Mouse (Mus musculus): ENCODE data around the gene Rab42. TPM values are rescaled to one million over a fixed set of nuclear protein-coding genes. Genes with fewer than 3 reads are reported as not detected.
"Not testable (repeated sequence)": the region's sequence is repeated elsewhere in the genome, so short reads cannot be mapped to it uniquely, and the experiment has no call there.

Rab42 gene
- polyA plus RNA-seq, 1 experiment from 2014 or later = 1.5 TPM

GRCm38 (mm10) chr4:132309849-132310472 is 6.8 kb upstream of the Rab42 start:
- H3K36me3 ChIP-seq = peaks cover 41% of the 10 kb centered on the region
- peak overlapping the region; percentile 93 for H3K4me2 ChIP-seq (replicated peaks)
- peak overlapping the region; percentile 65 for H3K4me3 ChIP-seq
- no peaks in the 10 kb centered on the region for H3K27me3 ChIP-seq
- ATAC-seq (ENCODE audit: low FRiP score, low read depth) = no peak
- peaks cover 14% of the 10 kb centered on the region for H3K4me1 ChIP-seq
- H3K9me3 ChIP-seq = no peaks in the 10 kb centered on the region
- 38% methylated on average over 10 of the region's 10 CpGs for WGBS
- H3K9ac ChIP-seq (replicated peaks) = peak overlapping the region; percentile 81
- H3K27ac ChIP-seq (replicated peaks) = peak overlapping the region; percentile 84

- 1% methylated on average over 15 of the region's 15 CpGs for WGBS
- H3K27ac ChIP-seq (replicated peaks) = peak overlapping the region; percentile 84
- H3K9ac ChIP-seq (replicated peaks) = peak overlapping the region; percentile 81
- no peaks in the 10 kb centered on the region for H3K9me3 ChIP-seq
- H3K36me3 ChIP-seq = peaks cover 40% of the 10 kb centered on the region
- H3K27me3 ChIP-seq = no peaks in the 10 kb centered on the region
- H3K4me2 ChIP-seq (replicated peaks) = peak overlapping the region; percentile 93
- peak overlapping the region; percentile 65 for H3K4me3 ChIP-seq
- peaks cover 14% of the 10 kb centered on the region for H3K4me1 ChIP-seq
- no peak for ATAC-seq (ENCODE audit: low FRiP score, low read depth)
Measured at GRCm38 (mm10) chr4:132309140-132309848, 6.1 kb upstream of the Rab42 start.

GRCm38 (mm10) chr4:132308437-132309139 is 5.4 kb upstream of the Rab42 start:
- Histone ChIP-seq H3K4me2 (replicated peaks) (peak overlapping the region; percentile 93), H3K9me3 (no peaks in the 10 kb centered on the region), H3K4me1 (peaks cover 14% of the 10 kb centered on the region), H3K36me3 (peaks cover 33% of the 10 kb centered on the region), H3K27me3 (no peaks in the 10 kb centered on the region), H3K27ac (replicated peaks) (peak overlapping the region; percentile 84), H3K9ac (replicated peaks) (peak overlapping the region; percentile 81), H3K4me3 (peak overlapping the region; percentile 65)
- 1% methylated on average over 41 of the region's 41 CpGs for WGBS
- ATAC-seq (ENCODE audit: low FRiP score, low read depth) = peak; percentile 91

- Histone ChIP-seq H3K4me3 (no peak overlapping the region), H3K9ac (replicated peaks) (no peak overlapping the region), H3K36me3 (peaks cover 11% of the 10 kb centered on the region), H3K4me2 (replicated peaks) (no peak overlapping the region), H3K27ac (replicated peaks) (no peak overlapping the region), H3K9me3 (no peaks in the 10 kb centered on the region), H3K27me3 (no peaks in the 10 kb centered on the region), H3K4me1 (peaks cover 21% of the 10 kb centered on the region)
- 77% methylated on average over 6 of the region's 6 CpGs for WGBS
- no peak for ATAC-seq (ENCODE audit: low FRiP score, low read depth)
Measured at GRCm38 (mm10) chr4:132306004-132306403, 2.8 kb upstream of the Rab42 start.

- no peak for ATAC-seq (ENCODE audit: low FRiP score, low read depth)
- no peak overlapping the region for H3K9ac ChIP-seq (replicated peaks)
Measured at GRCm38 (mm10) chr4:132305276-132305675, 2.1 kb upstream of the Rab42 start.

GRCm38 (mm10) chr4:132303484-132303883 is 299 bp upstream of the Rab42 start:
- Histone ChIP-seq H3K4me2 (replicated peaks) (peak overlapping the region; percentile 61), H3K4me3 (peak overlapping the region; percentile 45), H3K9ac (replicated peaks) (peak overlapping the region; percentile 58; the same call in 1 of the 2 replicates)
- not testable (repeated sequence) for H3K36me3 ChIP-seq; ATAC-seq (ENCODE audit: low FRiP score, low read depth); H3K27ac ChIP-seq (replicated peaks); H3K4me1 ChIP-seq; H3K27me3 ChIP-seq; H3K9me3 ChIP-seq
- 44% methylated on average over 6 of the region's 6 CpGs for WGBS

More at GRCm38 (mm10) chr4:132305276-132305675, 2.1 kb upstream of the Rab42 start:
- Histone ChIP-seq H3K4me1 (peaks cover 18% of the 10 kb centered on the region), H3K9me3 (no peaks in the 10 kb centered on the region), H3K27ac (replicated peaks) (no peak overlapping the region), H3K4me3 (no peak overlapping the region), H3K36me3 (peaks cover 4% of the 10 kb centered on the region), H3K4me2 (replicated peaks) (no peak overlapping the region), H3K27me3 (no peaks in the 10 kb centered on the region)
- 86% methylated on average over 8 of the region's 8 CpGs for WGBS

- 71% methylated on average over 16 of the region's 16 CpGs for WGBS
- no peaks in the 10 kb centered on the region for H3K36me3 ChIP-seq
- peak overlapping the region; percentile 45 for H3K4me3 ChIP-seq
- H3K9me3 ChIP-seq = no peaks in the 10 kb centered on the region
- ATAC-seq (ENCODE audit: low FRiP score, low read depth) = no peak
- no peak overlapping the region for H3K27ac ChIP-seq (replicated peaks)
- H3K9ac ChIP-seq (replicated peaks) = no peak overlapping the region
- no peaks in the 10 kb centered on the region for H3K27me3 ChIP-seq
- H3K4me2 ChIP-seq (replicated peaks) = peak overlapping the region; percentile 61
- H3K4me1 ChIP-seq = peaks cover 7% of the 10 kb centered on the region; the same call in 1 of the 2 replicates
Measured at GRCm38 (mm10) chr4:132301965-132302938, 933 bp downstream of the Rab42 start.

- ATAC-seq (ENCODE audit: low FRiP score, low read depth) = no peak
- Histone ChIP-seq H3K4me3 (no peak overlapping the region), H3K27me3 (no peaks in the 10 kb centered on the region), H3K4me1 (peaks cover 7% of the 10 kb centered on the region; the same call in 1 of the 2 replicates), H3K4me2 (replicated peaks) (no peak overlapping the region), H3K36me3 (no peaks in the 10 kb centered on the region), H3K9ac (replicated peaks) (no peak overlapping the region), H3K27ac (replicated peaks) (no peak overlapping the region), H3K9me3 (no peaks in the 10 kb centered on the region)
- 93% methylated on average over 6 of the region's 6 CpGs for WGBS
Measured at GRCm38 (mm10) chr4:132301486-132301885, 1.7 kb downstream of the Rab42 start.

- 91% methylated on average over 1 of the region's 1 CpGs for WGBS
- Histone ChIP-seq H3K27me3 (no peaks in the 10 kb centered on the region), H3K27ac (replicated peaks) (no peak overlapping the region), H3K36me3 (no peaks in the 10 kb centered on the region), H3K9me3 (no peaks in the 10 kb centered on the region), H3K4me1 (peaks cover 7% of the 10 kb centered on the region; the same call in 1 of the 2 replicates), H3K4me2 (replicated peaks) (no peak overlapping the region), H3K9ac (replicated peaks) (no peak overlapping the region), H3K4me3 (no peak overlapping the region)
- no peak for ATAC-seq (ENCODE audit: low FRiP score, low read depth)
Measured at GRCm38 (mm10) chr4:132299849-132300248, 3.3 kb downstream of the Rab42 start.

- no peak overlapping the region for H3K4me3 ChIP-seq
- no peak overlapping the region for H3K27ac ChIP-seq (replicated peaks)
- WGBS = 49% methylated on average over 8 of the region's 8 CpGs
- no peak overlapping the region for H3K4me2 ChIP-seq (replicated peaks)
- H3K9me3 ChIP-seq = 0 out of 2 replicates have a peak, but pooled peaks cover 3% of the 10 kb centered on the region
- no peaks in the 10 kb centered on the region for H3K4me1 ChIP-seq
- ATAC-seq (ENCODE audit: low FRiP score, low read depth) = no peak
- peaks cover 38% of the 10 kb centered on the region for H3K36me3 ChIP-seq
- no peaks in the 10 kb centered on the region for H3K27me3 ChIP-seq
- H3K9ac ChIP-seq (replicated peaks) = no peak overlapping the region
Measured at GRCm38 (mm10) chr4:132295696-132296390, 7.3 kb downstream of the Rab42 start.

All from midbrain, embryonic 12.5 days (tissue).